Mouse (Mus musculus): ENCODE data around the gene Akt1.

DNA sequence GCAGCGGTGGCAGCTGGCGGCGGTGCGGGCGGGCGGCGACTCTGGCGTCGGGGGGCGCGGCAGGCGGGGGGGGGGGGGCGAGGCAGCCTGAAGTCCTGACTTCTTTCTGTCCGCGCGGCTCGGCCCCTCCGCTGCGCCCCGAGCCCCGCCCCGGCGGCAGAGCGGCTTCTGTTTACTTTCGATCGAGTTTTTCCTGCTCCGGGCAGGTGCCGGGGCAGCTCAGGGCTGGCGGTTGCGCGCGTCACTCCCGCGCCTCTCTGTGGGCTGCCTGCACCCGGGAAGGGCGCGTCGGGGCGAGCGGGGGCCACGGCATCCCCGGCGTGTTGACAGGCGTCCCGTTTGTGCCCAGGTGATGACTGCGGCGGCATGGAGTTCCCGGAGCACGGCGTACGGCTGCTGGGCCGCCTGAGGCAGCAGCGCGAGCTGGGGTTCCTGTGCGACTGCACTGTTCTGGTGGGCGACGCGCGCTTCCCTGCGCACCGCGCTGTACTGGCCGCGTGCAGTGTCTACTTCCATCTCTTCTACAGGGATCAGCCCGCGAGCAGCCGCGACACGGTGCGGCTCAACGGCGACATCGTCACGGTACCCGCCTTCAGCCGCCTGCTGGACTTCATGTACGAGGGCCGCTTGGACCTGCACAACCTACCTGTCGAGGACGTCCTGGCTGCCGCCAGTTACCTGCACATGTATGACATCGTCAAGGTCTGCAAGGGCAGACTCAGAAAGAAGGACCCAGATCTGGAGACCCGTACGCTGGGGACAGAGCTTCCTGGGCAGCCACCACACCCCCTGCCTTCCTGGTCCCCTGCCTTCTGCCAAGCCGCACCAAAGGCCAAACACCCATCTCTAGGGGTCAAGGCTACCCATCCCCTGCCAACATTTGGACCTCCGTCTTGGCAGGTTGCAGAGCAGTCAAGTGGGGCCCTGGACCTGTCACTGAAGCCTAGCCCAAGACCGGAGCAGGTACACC is 4.6 kb upstream of the Akt1 start:
- TF ChIP-seq POLR2A (IDR thresholded peaks at IDR 0.05; ENCODE audit: low read depth, low read length) = no peak
- TF ChIP-seq CTCF (IDR thresholded peaks at IDR 0.05; ENCODE audit: extremely low read depth, insufficient read depth, insufficient read length, insufficient replicate concordance) = no peak
